Mouse (Mus musculus): ENCODE results near the gene Cntn2.

- TF ChIP-seq CTCF (IDR thresholded peaks at IDR 0.05) (no peak), EP300 (IDR thresholded peaks at IDR 0.05) (no peak)
Observed at GRCm38 (mm10) chr1:132576845-132577244, 33.8 kb upstream of the Cntn2 start.

Measured in lung, postnatal 0 days (tissue).